Mouse (Mus musculus) kidney, embryonic 16.5 days (tissue): ENCODE measurements around the gene Pip4k2b. TPM values are rescaled to one million over a fixed set of nuclear protein-coding genes. Genes with fewer than 3 reads are reported as not detected.

ENCODE experiments used
- ATAC-seq: fragments of 200-750 bp; cut with Nextera tagmentation; 2 replicates; pipeline ENCODE4 v1.8.0; 2017; ENCODE audit warnings: moderate TSS enrichment; ENCODE audit not compliant: low FRiP score, low TSS enrichment
- H3K27ac ChIP-seq: fragments of 300-500 bp; sonication (generic); 2 replicates; pipeline ENCODE4 v1.5.1; 2014; ENCODE audit warnings: low read length
- H3K27me3 ChIP-seq: fragments of 300-500 bp; sonication (generic); 2 replicates; pipeline ENCODE4 v1.6.1; 2014; ENCODE audit warnings: low read length, control low read depth, mixed read lengths; ENCODE audit not compliant: insufficient read depth
- H3K36me3 ChIP-seq: fragments of 300-500 bp; sonication (generic); 2 replicates; pipeline ENCODE4 v1.6.1; 2014; ENCODE audit warnings: low read length, control low read depth, mixed read lengths; ENCODE audit not compliant: insufficient read depth
- H3K4me1 ChIP-seq: fragments of 300-500 bp; sonication (generic); 2 replicates; pipeline ENCODE4 v1.6.1; 2014; ENCODE audit warnings: low read length, control low read depth, mixed read lengths; ENCODE audit not compliant: insufficient read depth
- H3K4me2 ChIP-seq: fragments of 300-500 bp; sonication (generic); replicated peaks from 2 replicates; pipeline ENCODE4 v1.6.1; 2014; ENCODE audit warnings: low read depth, low read length
- H3K4me3 ChIP-seq: fragments of 300-500 bp; sonication (generic); 2 replicates; pipeline ENCODE4 v1.5.1; 2014; ENCODE audit warnings: mild to moderate bottlenecking, low read length
- H3K9ac ChIP-seq: fragments of 300-500 bp; sonication (generic); replicated peaks from 2 replicates; pipeline ENCODE4 v1.6.1; 2014; ENCODE audit warnings: low read length
- H3K9me3 ChIP-seq: fragments of 300-500 bp; sonication (generic); 2 replicates; pipeline ENCODE4 v1.6.1; 2016; ENCODE audit warnings: low read length, control low read depth
- WGBS: fragments of 180-500 bp; shearing (Covaris S2); extraction: QIAGEN DNeasy Blood & Tissue Kit; methylation state at CpG from one replicate; pipeline ENCODE4 v1.1.7; 2014; 5-methylcytosine and 5-hydroxymethylcytosine counted together
- polyA plus RNA-seq: library from polyadenylated mRNA; unstranded; fragments of >200 nt; fragmentation: Nextera tagmentation; extraction: Ambion mirVana; gene quantifications from 2 replicates; pipeline ENCODE4 v1.2.1, GENCODE M21; 2015

The Pip4k2b gene
- polyA plus RNA-seq, 1 experiment from 2014 or later: 1.8 TPM

GRCm38 (mm10) chr11:97758125-97758524 lies 13.6 kb upstream of the Pip4k2b start:
- Histone ChIP-seq H3K4me1 (no peaks in the 10 kb centered on the region), H3K27ac (no peak overlapping the region), H3K4me3 (no peak overlapping the region), H3K9ac (no peak overlapping the region), H3K9me3 (no peaks in the 10 kb centered on the region), H3K4me2 (no peak overlapping the region), H3K36me3 (peaks cover 62% of the 10 kb centered on the region), H3K27me3 (no peaks in the 10 kb centered on the region)
- WGBS: 93% methylated on average over 1 of the region's 1 CpGs
- ATAC-seq: no peak

- Histone ChIP-seq H3K4me1 (no peaks in the 10 kb centered on the region), H3K9me3 (no peaks in the 10 kb centered on the region), H3K4me3 (no peak overlapping the region), H3K27ac (no peak overlapping the region), H3K4me2 (no peak overlapping the region), H3K9ac (no peak overlapping the region), H3K27me3 (no peaks in the 10 kb centered on the region), H3K36me3 (peaks cover 80% of the 10 kb centered on the region)
- 93% methylated on average over 8 of the region's 8 CpGs for WGBS
- no peak for ATAC-seq
Measured at GRCm38 (mm10) chr11:97753277-97753676, 8.8 kb upstream of the Pip4k2b start.

GRCm38 (mm10) chr11:97748496-97748895 lies 4.0 kb upstream of the Pip4k2b start:
- ATAC-seq: no peak
- Histone ChIP-seq H3K9me3 (no peaks in the 10 kb centered on the region), H3K4me2 (no peak overlapping the region), H3K4me3 (no peak overlapping the region), H3K27me3 (no peaks in the 10 kb centered on the region), H3K4me1 (peaks cover 5% of the 10 kb centered on the region), H3K9ac (no peak overlapping the region), H3K36me3 (peaks cover 58% of the 10 kb centered on the region), H3K27ac (no peak overlapping the region)
- WGBS: 89% methylated on average over 5 of the region's 5 CpGs

GRCm38 (mm10) chr11:97747773-97748172 lies 3.3 kb upstream of the Pip4k2b start:
- Histone ChIP-seq H3K9ac (no peak overlapping the region), H3K27me3 (no peaks in the 10 kb centered on the region), H3K27ac (no peak overlapping the region), H3K9me3 (no peaks in the 10 kb centered on the region), H3K4me2 (no peak overlapping the region), H3K36me3 (peaks cover 50% of the 10 kb centered on the region), H3K4me3 (no peak overlapping the region), H3K4me1 (peaks cover 12% of the 10 kb centered on the region)
- ATAC-seq: no peak
- WGBS: 91% methylated on average over 8 of the region's 8 CpGs

- Histone ChIP-seq H3K27me3 (no peaks in the 10 kb centered on the region), H3K9ac (no peak overlapping the region), H3K4me3 (peak overlapping the region; percentile 64), H3K9me3 (no peaks in the 10 kb centered on the region), H3K36me3 (peaks cover 30% of the 10 kb centered on the region; the same call in 1 of the 2 replicates), H3K4me2 (peak overlapping the region; percentile 55), H3K27ac (no peak overlapping the region), H3K4me1 (peaks cover 24% of the 10 kb centered on the region)
- 0 out of 2 replicates have a peak, but pooled peaks have one; percentile 11 for ATAC-seq
- WGBS: 10% methylated on average over 13 of the region's 13 CpGs
Measured at GRCm38 (mm10) chr11:97745331-97745721, 822 bp upstream of the Pip4k2b start.

- Histone ChIP-seq H3K9ac (peak overlapping the region; percentile 88), H3K27ac (peak overlapping the region; percentile 96), H3K9me3 (no peaks in the 10 kb centered on the region), H3K27me3 (no peaks in the 10 kb centered on the region), H3K36me3 (peaks cover 25% of the 10 kb centered on the region; the same call in 1 of the 2 replicates), H3K4me3 (peak overlapping the region; percentile 64), H3K4me2 (peak overlapping the region; percentile 87), H3K4me1 (peaks cover 29% of the 10 kb centered on the region)
- WGBS: 0% methylated on average over 46 of the region's 57 CpGs
- ATAC-seq: peak; percentile 96
Measured at GRCm38 (mm10) chr11:97744718-97745330, 320 bp upstream of the Pip4k2b start.

GRCm38 (mm10) chr11:97743423-97743822 lies 1.1 kb downstream of the Pip4k2b start:
- Histone ChIP-seq H3K4me2 (peak overlapping the region; percentile 87), H3K9ac (peak overlapping the region; percentile 88), H3K9me3 (no peaks in the 10 kb centered on the region), H3K4me1 (peaks cover 34% of the 10 kb centered on the region), H3K27ac (peak overlapping the region; percentile 77; the same call in 1 of the 2 replicates), H3K27me3 (no peaks in the 10 kb centered on the region), H3K4me3 (peak overlapping the region; percentile 64), H3K36me3 (peaks cover 16% of the 10 kb centered on the region; the same call in 1 of the 2 replicates)
- no peak for ATAC-seq
- WGBS: 22% methylated on average over 9 of the region's 9 CpGs

- Histone ChIP-seq H3K9ac (peak overlapping the region; percentile 88; the same call in 1 of the 2 replicates), H3K9me3 (no peaks in the 10 kb centered on the region), H3K4me3 (no peak overlapping the region), H3K4me2 (peak overlapping the region; percentile 87), H3K4me1 (peaks cover 37% of the 10 kb centered on the region), H3K36me3 (peaks cover 7% of the 10 kb centered on the region; the same call in 1 of the 2 replicates), H3K27ac (no peak overlapping the region), H3K27me3 (no peaks in the 10 kb centered on the region)
- no peak for ATAC-seq
- WGBS: 77% methylated on average over 9 of the region's 9 CpGs
Measured at GRCm38 (mm10) chr11:97742591-97742990, 1.9 kb downstream of the Pip4k2b start.

GRCm38 (mm10) chr11:97742157-97742556 lies 2.3 kb downstream of the Pip4k2b start:
- 88% methylated on average over 5 of the region's 5 CpGs for WGBS
- H3K9ac ChIP-seq: no peak overlapping the region

GRCm38 (mm10) chr11:97740190-97740589 lies 4.3 kb downstream of the Pip4k2b start:
- 25% methylated on average over 7 of the region's 7 CpGs for WGBS
- H3K9ac ChIP-seq: 0 out of 2 replicates have a peak overlapping the region, but pooled peaks have one; percentile 18
- peak overlapping the region; percentile 32 for H3K4me2 ChIP-seq
- no peak for ATAC-seq
- no peaks in the 10 kb centered on the region for H3K27me3 ChIP-seq
- H3K27ac ChIP-seq: peak overlapping the region; percentile 74
- no peaks in the 10 kb centered on the region for H3K36me3 ChIP-seq
- peak overlapping the region; percentile 18; the same call in 1 of the 2 replicates for H3K4me3 ChIP-seq
- no peaks in the 10 kb centered on the region for H3K9me3 ChIP-seq
- peaks cover 38% of the 10 kb centered on the region for H3K4me1 ChIP-seq

More at GRCm38 (mm10) chr11:97742157-97742556, 2.3 kb downstream of the Pip4k2b start:
- no peak overlapping the region for H3K4me2 ChIP-seq
- ATAC-seq: no peak
- H3K27me3 ChIP-seq: no peaks in the 10 kb centered on the region
- H3K4me3 ChIP-seq: no peak overlapping the region
- H3K9me3 ChIP-seq: no peaks in the 10 kb centered on the region
- H3K36me3 ChIP-seq: peaks cover 6% of the 10 kb centered on the region; the same call in 1 of the 2 replicates
- H3K4me1 ChIP-seq: peaks cover 38% of the 10 kb centered on the region
- no peak overlapping the region for H3K27ac ChIP-seq
